Mouse (Mus musculus) liver, embryonic 12.5 days (tissue): ENCODE data around the gene Crybg3. TPM values are rescaled to one million over a fixed set of nuclear protein-coding genes. Genes with fewer than 3 reads are reported as not detected.

Source experiments
- ATAC-seq: fragments of 200-750 bp; cut with Nextera tagmentation; 2 replicates; pipeline ENCODE4 v1.8.0; 2017; ENCODE audit warnings: moderate number of reproducible peaks, mild to moderate bottlenecking, moderate library complexity
- H3K27ac ChIP-seq: fragments of 300-500 bp; sonication (generic); 2 replicates; pipeline ENCODE4 v1.5.1; 2016; ENCODE audit warnings: mild to moderate bottlenecking
- H3K27me3 ChIP-seq: fragments of 300-500 bp; sonication (generic); replicated peaks from 2 replicates; pipeline ENCODE4 v1.6.1; 2016; ENCODE audit warnings: mild to moderate bottlenecking, moderate library complexity
- H3K36me3 ChIP-seq: fragments of 300-500 bp; sonication (generic); 2 replicates; pipeline ENCODE4 v1.6.1; 2016; ENCODE audit warnings: mild to moderate bottlenecking, moderate library complexity
- H3K4me1 ChIP-seq: fragments of 300-500 bp; sonication (generic); 2 replicates; pipeline ENCODE4 v1.6.1; 2016
- H3K4me2 ChIP-seq: fragments of 300-500 bp; sonication (generic); 2 replicates; pipeline ENCODE4 v1.6.1; 2016; ENCODE audit warnings: mild to moderate bottlenecking, moderate library complexity
- H3K4me3 ChIP-seq: fragments of 300-500 bp; sonication (generic); 2 replicates; pipeline ENCODE4 v1.5.1; 2016; ENCODE audit warnings: mild to moderate bottlenecking, moderate library complexity
- H3K9ac ChIP-seq: fragments of 300-500 bp; sonication (generic); 2 replicates; pipeline ENCODE4 v1.6.1; 2016; ENCODE audit warnings: mild to moderate bottlenecking, moderate library complexity
- H3K9me3 ChIP-seq: fragments of 300-500 bp; sonication (generic); replicated peaks from 2 replicates; pipeline ENCODE4 v1.6.1; 2016; ENCODE audit warnings: mild to moderate bottlenecking, moderate library complexity
- WGBS: fragments of 180-500 bp; shearing (Covaris S2); methylation state at CpG from one replicate; pipeline ENCODE4 v1.1.7; 2016; ENCODE audit not compliant: insufficient replicate concordance; 5-methylcytosine and 5-hydroxymethylcytosine counted together
- polyA plus RNA-seq: library from polyadenylated mRNA; unstranded; fragments of >200 nt; fragmentation: Nextera tagmentation; extraction: Ambion mirVana; gene quantifications from 2 replicates; pipeline ENCODE4 v1.2.1, GENCODE M21; 2016

The Crybg3 gene
- polyA plus RNA-seq, 1 experiment from 2014 or later, result 2.4 TPM

GRCm38 (mm10) chr16:59598997-59599396, 1.8 kb downstream of the Crybg3 start:
- Histone ChIP-seq H3K36me3 (no peaks in the 10 kb centered on the region), H3K4me3 (no peak overlapping the region), H3K4me1 (peaks cover 4% of the 10 kb centered on the region; the same call in 1 of the 2 replicates), H3K27ac (no peak overlapping the region), H3K9ac (no peak overlapping the region), H3K27me3 (peaks cover 32% of the 10 kb centered on the region), H3K9me3 (no peaks in the 10 kb centered on the region), H3K4me2 (no peak overlapping the region)
- 61% methylated on average over 4 of the region's 4 CpGs for WGBS
- no peak for ATAC-seq

GRCm38 (mm10) chr16:59597256-59597655, 3.5 kb downstream of the Crybg3 start:
- WGBS, result 80% methylated on average over 6 of the region's 6 CpGs
- Histone ChIP-seq H3K36me3 (no peaks in the 10 kb centered on the region), H3K27ac (no peak overlapping the region), H3K27me3 (peaks cover 32% of the 10 kb centered on the region), H3K4me1 (peaks cover 4% of the 10 kb centered on the region; the same call in 1 of the 2 replicates), H3K4me2 (no peak overlapping the region), H3K4me3 (no peak overlapping the region), H3K9me3 (no peaks in the 10 kb centered on the region), H3K9ac (no peak overlapping the region)
- ATAC-seq, result no peak

GRCm38 (mm10) chr16:59594714-59595113, 6.1 kb downstream of the Crybg3 start:
- ATAC-seq, result no peak
- 74% methylated on average over 3 of the region's 3 CpGs for WGBS
- Histone ChIP-seq H3K36me3 (no peaks in the 10 kb centered on the region), H3K9me3 (no peaks in the 10 kb centered on the region), H3K4me1 (no peaks in the 10 kb centered on the region), H3K9ac (no peak overlapping the region), H3K4me3 (no peak overlapping the region), H3K4me2 (no peak overlapping the region), H3K27me3 (peaks cover 10% of the 10 kb centered on the region), H3K27ac (no peak overlapping the region)

- ATAC-seq, result no peak
- H3K4me1 ChIP-seq, result no peaks in the 10 kb centered on the region
- H3K9ac ChIP-seq, result no peak overlapping the region
- H3K36me3 ChIP-seq, result no peaks in the 10 kb centered on the region
- 55% methylated on average over 6 of the region's 6 CpGs for WGBS
- H3K4me3 ChIP-seq, result no peak overlapping the region
- H3K27me3 ChIP-seq, result no peaks in the 10 kb centered on the region
- H3K9me3 ChIP-seq, result no peaks in the 10 kb centered on the region
- no peak overlapping the region for H3K4me2 ChIP-seq
- H3K27ac ChIP-seq, result no peak overlapping the region
Measured at GRCm38 (mm10) chr16:59590790-59591189, 10.0 kb downstream of the Crybg3 start.

GRCm38 (mm10) chr16:59588351-59589025, 12.3 kb downstream of the Crybg3 start:
- no peak for ATAC-seq
- H3K9me3 ChIP-seq, result no peaks in the 10 kb centered on the region
- H3K27me3 ChIP-seq, result no peaks in the 10 kb centered on the region
- 81% methylated on average over 13 of the region's 13 CpGs for WGBS
- no peaks in the 10 kb centered on the region for H3K4me1 ChIP-seq
- no peaks in the 10 kb centered on the region for H3K36me3 ChIP-seq
- H3K27ac ChIP-seq, result no peak overlapping the region
- no peak overlapping the region for H3K4me2 ChIP-seq
- no peak overlapping the region for H3K9ac ChIP-seq
- no peak overlapping the region for H3K4me3 ChIP-seq

GRCm38 (mm10) chr16:59587816-59588215, 13.0 kb downstream of the Crybg3 start:
- no peak overlapping the region for H3K27ac ChIP-seq
- no peaks in the 10 kb centered on the region for H3K4me1 ChIP-seq
- no peak overlapping the region for H3K9ac ChIP-seq
- H3K27me3 ChIP-seq, result no peaks in the 10 kb centered on the region
- no peaks in the 10 kb centered on the region for H3K9me3 ChIP-seq
- H3K4me2 ChIP-seq, result no peak overlapping the region
- 62% methylated on average over 10 of the region's 10 CpGs for WGBS
- no peak for ATAC-seq
- H3K36me3 ChIP-seq, result no peaks in the 10 kb centered on the region
- H3K4me3 ChIP-seq, result no peak overlapping the region

- H3K4me1 ChIP-seq, result no peaks in the 10 kb centered on the region
- 74% methylated on average over 8 of the region's 8 CpGs for WGBS
- H3K9me3 ChIP-seq, result no peaks in the 10 kb centered on the region
- no peak overlapping the region for H3K9ac ChIP-seq
- no peaks in the 10 kb centered on the region for H3K27me3 ChIP-seq
- no peak overlapping the region for H3K4me3 ChIP-seq
- H3K27ac ChIP-seq, result no peak overlapping the region
- no peaks in the 10 kb centered on the region for H3K36me3 ChIP-seq
- no peak overlapping the region for H3K4me2 ChIP-seq
- ATAC-seq, result no peak
Measured at GRCm38 (mm10) chr16:59586911-59587310, 13.9 kb downstream of the Crybg3 start.

- Histone ChIP-seq H3K36me3 (no peaks in the 10 kb centered on the region), H3K27ac (no peak overlapping the region), H3K9me3 (no peaks in the 10 kb centered on the region), H3K4me3 (no peak overlapping the region), H3K4me1 (no peaks in the 10 kb centered on the region), H3K27me3 (no peaks in the 10 kb centered on the region), H3K4me2 (no peak overlapping the region), H3K9ac (no peak overlapping the region)
- WGBS, result 45% methylated on average over 6 of the region's 6 CpGs
- ATAC-seq, result no peak
Measured at GRCm38 (mm10) chr16:59586276-59586675, 14.5 kb downstream of the Crybg3 start.

GRCm38 (mm10) chr16:59585706-59586244, 15.0 kb downstream of the Crybg3 start:
- Histone ChIP-seq H3K4me2 (no peak overlapping the region), H3K4me1 (no peaks in the 10 kb centered on the region), H3K9me3 (no peaks in the 10 kb centered on the region), H3K27ac (no peak overlapping the region), H3K4me3 (no peak overlapping the region), H3K9ac (no peak overlapping the region), H3K27me3 (no peaks in the 10 kb centered on the region), H3K36me3 (no peaks in the 10 kb centered on the region)
- ATAC-seq, result no peak
- 58% methylated on average over 4 of the region's 4 CpGs for WGBS

GRCm38 (mm10) chr16:59583515-59583914, 17.3 kb downstream of the Crybg3 start:
- H3K4me2 ChIP-seq, result no peak overlapping the region
- H3K27ac ChIP-seq, result no peak overlapping the region
- no peaks in the 10 kb centered on the region for H3K36me3 ChIP-seq
- H3K9me3 ChIP-seq, result no peaks in the 10 kb centered on the region
- H3K27me3 ChIP-seq, result no peaks in the 10 kb centered on the region
- H3K4me1 ChIP-seq, result no peaks in the 10 kb centered on the region
- no peak overlapping the region for H3K9ac ChIP-seq
- no peak overlapping the region for H3K4me3 ChIP-seq
- peak; percentile 40; the same call in 1 of the 2 replicates for ATAC-seq
- 60% methylated on average over 5 of the region's 5 CpGs for WGBS

GRCm38 (mm10) chr16:59579237-59579636, 21.5 kb downstream of the Crybg3 start:
- H3K4me1 ChIP-seq, result no peaks in the 10 kb centered on the region
- ATAC-seq, result no peak
- H3K4me2 ChIP-seq, result no peak overlapping the region
- WGBS, result 58% methylated on average over 8 of the region's 8 CpGs
- no peaks in the 10 kb centered on the region for H3K36me3 ChIP-seq
- no peak overlapping the region for H3K27ac ChIP-seq
- H3K9ac ChIP-seq, result no peak overlapping the region
- H3K27me3 ChIP-seq, result no peaks in the 10 kb centered on the region
- H3K4me3 ChIP-seq, result no peak overlapping the region
- H3K9me3 ChIP-seq, result no peaks in the 10 kb centered on the region

- no peak for ATAC-seq
- H3K4me2 ChIP-seq, result no peak overlapping the region
- no peaks in the 10 kb centered on the region for H3K4me1 ChIP-seq
- WGBS, result 73% methylated on average over 11 of the region's 11 CpGs
- no peaks in the 10 kb centered on the region for H3K36me3 ChIP-seq
- no peaks in the 10 kb centered on the region for H3K9me3 ChIP-seq
- H3K4me3 ChIP-seq, result no peak overlapping the region
- no peaks in the 10 kb centered on the region for H3K27me3 ChIP-seq
- no peak overlapping the region for H3K27ac ChIP-seq
- H3K9ac ChIP-seq, result no peak overlapping the region
Measured at GRCm38 (mm10) chr16:59573961-59574360, 26.8 kb downstream of the Crybg3 start.

- no peak overlapping the region for H3K4me3 ChIP-seq
- 69% methylated on average over 3 of the region's 3 CpGs for WGBS
- no peak overlapping the region for H3K27ac ChIP-seq
- H3K9ac ChIP-seq, result no peak overlapping the region
- no peaks in the 10 kb centered on the region for H3K9me3 ChIP-seq
- no peaks in the 10 kb centered on the region for H3K36me3 ChIP-seq
- ATAC-seq, result no peak
- H3K4me1 ChIP-seq, result no peaks in the 10 kb centered on the region
- H3K4me2 ChIP-seq, result no peak overlapping the region
- no peaks in the 10 kb centered on the region for H3K27me3 ChIP-seq
Measured at GRCm38 (mm10) chr16:59572685-59573084, 28.1 kb downstream of the Crybg3 start.
